Mouse (Mus musculus): Measurements from ENCODE around the gene Iqcn.

- TF ChIP-seq CTCF (IDR thresholded peaks at IDR 0.05; ENCODE audit: extremely low read depth, insufficient read depth, low read length) (no peak), POLR2A (IDR thresholded peaks at IDR 0.05; ENCODE audit: extremely low read depth, insufficient read depth, low read length) (no peak)
Observed at GRCm38 (mm10) chr8:70764676-70765075, 61.4 kb downstream of the Iqcn start.

All from cortical plate, adult 2 months (tissue).